Mouse (Mus musculus) kidney, postnatal 14 days (tissue): Measurements from ENCODE around the gene Hccs.

Source experiments
- DNase-seq: peaks from one replicate; pipeline ENCODE4 v3.0.0; 2022; ENCODE audit warnings: mixed read lengths

Gene Hccs

DNA sequence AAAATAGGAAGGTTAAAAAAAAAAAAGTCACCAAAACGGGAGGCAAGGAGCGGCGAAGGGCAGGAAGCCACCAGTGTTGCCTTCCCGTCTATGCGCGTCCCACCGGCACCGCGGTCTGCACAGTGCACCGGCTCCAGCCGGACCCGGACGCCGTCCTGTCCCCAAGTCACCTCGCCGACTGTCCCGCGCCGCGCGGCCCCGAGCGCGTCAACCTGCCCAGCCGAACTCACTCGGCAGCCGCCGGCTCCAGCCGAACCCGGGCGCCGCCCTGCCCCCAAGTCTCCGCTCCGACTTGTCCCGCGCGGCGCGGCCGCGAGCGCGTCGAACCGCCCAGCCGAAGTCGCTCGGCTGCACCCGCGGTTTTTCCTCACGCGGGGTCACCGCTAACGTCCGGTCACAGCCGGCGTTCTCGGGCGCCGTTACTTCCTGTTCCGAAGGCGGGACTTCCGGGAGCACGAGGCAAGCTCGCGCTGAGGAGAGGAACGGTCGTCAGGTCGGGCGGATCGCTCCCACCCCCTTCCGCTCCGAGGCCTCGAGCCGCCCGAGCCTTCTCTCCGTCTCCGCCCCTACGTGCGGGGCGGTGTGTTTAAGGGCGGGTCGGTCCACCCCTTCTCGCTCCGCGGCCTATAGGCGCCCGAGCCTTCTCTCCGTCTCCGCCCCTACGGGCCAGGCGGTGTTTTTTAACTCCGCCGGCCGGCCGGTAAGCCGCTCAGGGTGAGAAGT lies at the start of gene Hccs:
Gene Hccs (minus strand): TSS at position 428 of the 723 bp plus-strand sequence.
- DNase-seq = peak; percentile 93

DNA sequence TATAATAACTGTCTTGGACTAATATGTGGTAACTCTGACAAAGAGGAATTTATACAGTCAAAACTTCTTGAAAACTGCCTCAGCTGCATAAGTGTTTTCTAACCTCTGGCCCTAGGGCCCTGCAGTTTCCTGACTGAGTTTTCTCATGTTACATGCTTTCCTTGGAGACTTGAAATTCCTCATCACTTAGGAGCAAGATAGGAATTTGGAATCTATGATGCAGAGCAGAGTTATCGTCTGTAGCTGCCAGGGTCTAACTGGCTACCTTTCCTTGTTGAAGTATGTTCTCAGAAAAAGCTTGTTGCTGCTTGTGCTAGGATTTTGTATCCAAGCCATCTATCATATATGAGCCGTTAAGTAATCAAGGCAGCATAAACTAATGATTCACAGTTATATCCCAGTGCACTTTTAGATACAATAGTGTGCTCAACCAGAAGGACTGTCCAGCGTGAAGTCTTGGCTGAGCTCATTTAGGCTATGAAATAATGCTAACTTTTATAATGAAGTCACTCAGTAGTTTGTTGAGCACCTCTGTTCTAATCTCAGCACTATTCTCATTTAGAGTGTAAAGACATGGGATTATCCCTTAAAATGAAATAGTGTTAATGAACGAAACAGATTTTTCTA lies 37.1 kb upstream of the Hccs start:
- DNase-seq = no peak

DNA sequence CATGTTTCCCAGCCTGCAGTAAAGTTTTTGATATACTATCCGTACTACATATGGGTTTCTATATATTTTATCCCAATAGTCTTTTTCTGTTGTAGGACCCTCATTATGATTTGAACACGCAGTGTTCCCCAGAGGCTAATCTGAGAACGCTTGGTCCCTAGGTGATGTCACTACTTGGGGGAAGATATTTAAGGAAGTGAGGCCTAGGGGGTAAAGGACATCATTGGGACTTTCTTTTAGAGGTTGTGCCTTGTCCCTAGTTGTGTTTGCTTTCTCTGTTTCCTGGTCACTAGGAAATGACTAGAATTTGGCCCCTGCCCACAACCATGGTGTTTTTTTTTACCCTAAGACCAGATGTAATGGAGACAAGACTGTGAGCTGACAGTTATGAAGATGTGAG lies 18.0 kb upstream of the Hccs start:
- no peak for DNase-seq

DNA sequence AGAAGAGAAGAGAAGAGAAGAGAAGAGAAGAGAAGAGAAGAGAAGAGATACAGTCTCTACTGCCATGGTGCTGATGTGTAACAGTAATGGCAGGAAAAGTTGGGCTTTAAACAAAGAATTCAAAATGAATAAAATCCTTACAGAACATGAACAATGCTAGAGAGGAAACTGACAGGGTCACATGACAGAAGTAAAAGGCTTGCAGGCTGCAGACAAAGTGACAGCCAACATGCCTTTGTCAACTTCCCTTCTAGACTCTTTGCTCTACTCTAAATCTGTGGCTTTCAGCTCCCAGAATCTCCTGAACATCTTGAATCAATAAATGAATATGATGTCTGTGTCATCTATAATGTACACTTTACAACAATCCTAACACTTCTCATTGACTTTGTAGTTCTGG lies 17.4 kb upstream of the Hccs start:
- no peak for DNase-seq

DNA sequence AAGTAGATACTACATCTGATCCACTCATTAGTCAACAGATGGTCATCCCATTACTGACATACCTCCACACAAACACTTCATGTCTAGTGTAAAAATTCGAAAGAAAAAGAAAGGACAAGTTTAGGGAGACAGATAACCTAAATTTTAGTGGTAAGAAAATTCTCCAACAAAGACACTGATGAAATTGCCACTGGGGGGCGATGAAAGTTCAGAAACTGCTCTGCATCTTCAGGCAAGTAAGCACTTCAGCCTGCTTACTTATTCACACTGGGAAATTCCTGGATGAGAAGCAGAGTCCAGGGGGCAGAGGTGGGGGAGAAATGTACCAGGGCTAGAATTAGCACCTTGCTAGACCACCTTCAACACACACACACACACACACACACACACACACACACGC lies 12.1 kb upstream of the Hccs start:
- peak; percentile 35 for DNase-seq

DNA sequence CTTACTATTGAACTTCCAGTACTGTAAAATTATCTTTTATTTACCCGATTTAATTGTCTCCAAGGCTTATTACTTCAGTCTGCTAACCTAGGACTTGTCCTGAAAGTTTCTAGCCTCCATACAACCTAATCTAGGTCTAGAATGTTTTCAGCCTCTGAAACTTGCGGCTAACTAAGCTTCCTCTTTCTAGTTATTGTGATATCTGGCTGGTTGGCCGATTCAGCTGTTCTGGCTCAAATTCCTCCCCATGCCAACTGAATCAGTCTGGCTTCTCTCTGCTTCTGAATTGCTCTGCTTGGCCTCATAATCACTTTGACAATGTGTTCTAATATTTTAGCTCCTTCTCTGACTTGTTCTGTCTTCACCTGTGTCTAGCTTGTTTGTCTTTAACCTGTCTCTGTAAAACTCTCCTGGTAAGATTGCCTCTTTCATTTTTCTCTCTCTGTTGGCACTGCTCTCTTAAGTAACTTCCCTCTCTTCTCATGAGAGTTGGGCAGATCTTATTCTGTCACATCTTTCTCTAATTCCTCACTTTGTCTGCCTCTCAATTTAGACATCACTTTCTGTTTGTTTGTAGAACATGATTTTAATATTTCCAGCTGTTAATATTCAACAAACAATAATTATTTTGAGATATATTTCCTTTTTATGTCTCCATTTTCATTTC lies 5.9 kb upstream of the Hccs start:
- no peak for DNase-seq

DNA sequence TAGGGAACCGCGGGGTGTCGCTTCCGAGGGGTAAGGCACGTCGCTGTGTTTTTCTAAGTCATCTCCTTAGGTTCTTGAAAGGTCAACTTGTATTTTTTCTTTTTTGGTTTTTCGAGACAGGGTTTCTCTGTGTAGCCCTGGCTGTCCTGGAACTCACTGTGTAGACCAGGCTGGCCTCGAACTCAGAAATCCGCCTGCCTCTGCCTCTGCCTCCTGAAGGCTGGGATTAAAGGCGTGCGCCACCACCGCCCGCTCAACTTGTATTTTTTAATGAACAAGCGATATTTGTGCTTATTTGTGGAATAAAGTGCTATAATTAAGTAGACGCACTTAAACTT lies 465 bp upstream of the Hccs start:
- DNase-seq = peak; percentile 1

DNA sequence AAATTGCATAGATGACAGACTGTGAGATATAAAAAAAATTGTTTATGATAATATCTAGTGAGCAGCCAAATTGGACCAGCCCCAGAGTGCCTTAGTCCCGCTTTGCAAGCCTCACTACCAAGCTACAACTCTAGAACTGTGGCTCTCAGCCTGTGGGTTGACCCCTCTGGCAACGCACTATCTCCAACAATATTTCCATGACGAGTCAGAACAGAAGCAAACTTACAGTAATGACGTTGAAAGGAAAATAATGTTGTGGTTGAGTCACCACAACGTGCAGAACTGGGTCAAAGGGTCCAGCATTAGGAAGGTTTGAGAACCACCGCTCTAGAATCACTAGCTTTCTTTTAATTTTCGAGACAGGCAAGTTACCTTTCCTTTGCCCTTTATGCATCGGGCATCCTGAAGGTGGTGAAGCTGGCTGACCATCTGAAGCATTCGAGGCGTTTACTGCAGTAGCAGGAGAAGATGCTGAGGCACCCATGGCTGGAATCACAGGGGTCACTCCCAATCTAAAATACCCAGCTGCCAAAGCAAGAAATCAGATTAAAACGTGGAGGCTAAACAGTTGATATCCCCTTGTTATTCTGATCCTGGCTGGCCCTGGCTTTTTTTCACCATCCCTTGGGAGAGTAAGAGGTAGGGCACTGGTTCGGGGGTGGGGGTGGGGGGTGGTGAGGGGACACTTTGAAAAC lies 959 bp downstream of the Hccs start:
- DNase-seq = no peak

DNA sequence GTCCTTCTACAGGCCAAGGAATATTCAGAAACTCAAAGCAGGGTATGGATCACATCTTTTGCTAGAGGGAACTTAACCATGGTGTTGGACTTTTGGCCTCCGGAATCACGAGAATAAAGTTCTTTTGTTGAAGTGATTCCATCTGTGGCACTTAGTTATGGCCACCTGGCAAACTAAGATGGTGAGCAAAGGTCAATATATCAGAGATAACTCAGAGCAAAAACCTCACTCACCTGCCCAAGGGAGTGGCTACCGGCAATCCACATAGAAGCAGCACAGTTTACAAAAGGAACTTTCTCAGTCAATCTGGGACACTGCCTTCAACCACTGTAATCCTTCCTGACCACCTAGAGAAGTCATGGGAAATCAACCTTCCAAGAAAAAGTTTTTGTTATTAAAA lies 11.6 kb downstream of the Hccs start:
- DNase-seq = no peak

DNA sequence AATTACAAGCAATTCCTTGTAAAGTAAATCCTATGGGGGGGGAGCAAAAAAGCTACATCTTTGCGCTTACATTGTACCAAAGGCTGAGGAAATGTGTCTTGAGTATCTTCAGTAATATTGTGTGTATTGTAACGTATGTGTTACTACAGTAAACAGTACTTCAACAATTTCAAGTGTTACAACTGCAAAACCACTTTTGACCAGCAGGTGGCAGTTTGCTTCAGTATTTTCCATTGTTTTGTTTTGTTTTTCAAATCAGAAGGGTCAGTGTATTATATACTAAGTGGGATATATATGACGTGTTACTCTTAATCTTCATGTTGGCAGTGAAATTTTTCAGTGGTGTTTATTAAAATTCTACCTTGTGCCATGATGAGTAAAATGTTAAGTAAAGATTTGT lies 16.2 kb downstream of the Hccs start:
- peak; percentile 31 for DNase-seq

DNA sequence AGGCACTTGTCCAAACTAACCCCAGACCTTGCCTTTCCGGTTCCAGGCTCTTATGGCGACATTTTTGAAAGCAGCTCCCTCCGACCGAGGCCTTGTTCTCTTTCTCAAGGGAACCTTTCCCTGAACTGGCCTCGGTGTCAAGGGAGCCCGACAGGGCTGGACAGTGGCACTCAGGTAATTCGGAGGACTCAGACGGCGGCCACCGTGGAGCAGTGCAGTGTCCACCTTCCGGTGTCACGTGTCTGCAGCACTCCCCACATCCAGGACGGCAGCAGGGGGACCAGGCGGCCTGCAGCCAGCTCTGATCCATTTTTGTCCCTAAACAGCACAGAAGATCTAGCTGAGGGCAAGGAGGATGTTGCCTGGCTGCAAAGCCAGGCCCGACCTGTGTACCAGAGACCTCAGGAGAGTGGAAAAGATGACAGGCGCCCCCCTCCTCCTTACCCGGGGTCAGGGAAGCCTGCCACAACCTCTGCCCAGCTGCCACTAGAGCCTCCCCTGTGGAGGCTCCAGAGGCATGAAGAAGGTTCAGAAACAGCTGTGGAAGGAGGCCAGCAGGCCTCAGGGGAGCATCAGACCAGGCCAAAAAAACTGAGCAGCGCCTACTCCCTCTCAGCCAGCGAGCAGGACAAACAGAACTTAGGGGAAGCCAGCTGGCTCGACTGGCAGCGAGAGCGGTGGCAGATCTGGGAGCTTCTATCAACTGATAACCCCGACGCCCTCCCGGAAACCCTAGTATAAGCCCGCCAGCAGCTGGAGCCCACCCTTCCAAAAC lies 17.7 kb downstream of the Hccs start:
- peak; percentile 12 for DNase-seq

DNA sequence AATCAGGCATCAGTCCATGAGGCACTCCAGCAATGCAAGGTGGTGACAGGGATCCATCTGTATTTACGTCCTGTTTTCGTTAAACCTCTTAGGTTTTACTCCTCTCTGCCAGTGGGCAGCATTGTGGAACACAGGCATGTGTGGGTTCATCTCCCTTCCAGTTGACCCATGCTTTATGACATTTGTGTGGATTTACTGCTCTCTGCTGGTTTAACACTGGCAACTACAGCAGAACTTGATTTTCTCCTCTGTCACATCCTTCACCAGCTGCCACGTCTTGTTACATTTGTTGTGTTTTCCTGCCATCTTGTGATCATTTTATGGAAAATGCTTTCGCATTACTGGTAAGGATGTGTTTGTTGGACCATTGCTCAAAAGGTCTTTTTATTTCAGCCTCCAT lies 20.6 kb downstream of the Hccs start:
- DNase-seq = peak; percentile 15

DNA sequence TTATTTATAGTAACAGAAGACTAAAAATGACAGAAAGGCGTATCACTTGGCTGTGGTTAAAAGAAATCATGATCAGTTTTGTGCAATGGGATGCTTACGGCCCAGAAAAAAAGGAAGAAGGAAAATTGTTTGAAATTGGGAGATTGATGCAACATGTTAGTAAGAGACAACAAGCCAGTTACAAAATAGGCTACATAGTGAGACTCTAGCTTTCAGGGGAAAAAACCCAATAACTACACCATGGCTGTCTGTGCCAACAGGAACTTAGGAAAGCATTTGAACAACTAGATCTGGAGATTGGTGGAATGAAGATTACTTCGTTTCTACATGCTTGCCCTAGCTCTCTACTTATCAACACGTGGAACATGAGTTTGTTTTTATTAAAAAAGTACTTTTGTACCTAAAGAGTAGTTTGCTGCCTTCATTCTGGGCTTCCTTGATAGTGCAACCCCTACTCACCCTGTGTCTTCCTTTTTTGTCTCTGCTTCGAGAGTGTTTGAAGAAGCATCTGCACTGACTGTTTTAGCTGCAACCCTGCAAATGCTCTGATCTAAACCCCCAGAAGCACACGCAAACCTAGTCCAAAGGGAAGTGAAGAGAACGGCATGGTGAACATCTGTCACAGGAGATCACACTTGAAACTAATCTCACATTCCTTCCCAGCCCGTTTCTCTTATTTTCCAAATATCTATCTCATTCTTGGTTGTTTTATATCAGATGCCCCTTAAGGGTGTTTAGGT lies 56.6 kb downstream of the Hccs start:
- DNase-seq = no peak

DNA sequence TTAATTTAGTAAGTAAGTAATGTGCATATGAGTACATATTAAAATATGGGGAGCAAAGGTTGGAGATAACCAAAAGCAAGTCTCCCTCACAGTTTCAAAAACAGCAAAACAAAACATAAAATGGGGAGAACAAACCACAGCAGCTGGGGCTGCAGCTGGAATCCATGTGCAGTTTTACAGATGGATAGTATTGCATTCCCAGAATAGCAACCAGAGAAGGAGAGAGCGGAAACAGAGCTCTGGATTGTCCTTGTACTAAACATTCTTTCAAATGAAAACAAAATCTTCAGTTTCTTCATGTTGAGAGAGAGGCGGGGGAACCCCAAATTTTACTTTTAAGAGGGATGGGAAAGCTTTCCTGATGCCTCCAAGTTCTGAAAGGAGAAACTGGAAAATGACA lies 58.0 kb downstream of the Hccs start:
- DNase-seq = peak; percentile 14

DNA sequence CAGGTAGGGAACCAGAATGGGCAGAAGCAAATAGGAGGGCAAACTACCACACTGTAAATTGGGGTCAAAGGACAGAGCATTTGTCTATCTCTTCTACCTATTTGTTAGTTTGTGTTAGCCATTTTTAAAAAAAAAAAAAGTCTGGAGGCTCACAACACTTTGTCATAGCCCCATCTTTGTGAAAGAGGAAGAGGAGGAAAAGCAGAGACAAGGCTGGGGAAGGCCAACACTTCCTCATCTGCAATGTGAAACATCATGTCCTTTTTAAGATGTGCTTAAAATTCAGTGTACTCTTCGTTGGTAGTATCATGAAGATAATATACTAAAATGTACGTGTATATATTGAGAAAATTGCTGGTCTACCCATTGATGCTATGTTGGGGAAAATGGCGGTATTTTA lies 59.1 kb downstream of the Hccs start:
- DNase-seq = no peak

DNA sequence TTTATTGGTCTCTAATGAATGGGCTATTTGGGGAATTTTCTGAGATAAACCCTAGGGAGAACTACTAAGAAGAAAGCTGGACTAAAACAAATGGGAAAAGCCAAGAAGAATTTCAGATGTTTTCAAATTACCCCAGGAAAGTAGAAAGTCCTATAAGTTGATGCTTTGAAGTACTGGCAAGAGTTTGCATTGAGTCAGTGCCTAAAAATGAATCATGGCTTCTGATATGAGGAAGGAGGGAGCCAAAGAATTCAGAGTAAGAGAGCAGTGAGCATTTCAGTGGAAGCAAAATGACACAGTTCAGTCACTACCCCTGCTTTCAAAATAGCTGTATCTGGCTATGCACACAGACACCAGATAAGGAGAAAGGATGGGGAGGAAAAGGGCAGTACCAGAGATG lies 63.4 kb downstream of the Hccs start:
- no peak for DNase-seq

DNA sequence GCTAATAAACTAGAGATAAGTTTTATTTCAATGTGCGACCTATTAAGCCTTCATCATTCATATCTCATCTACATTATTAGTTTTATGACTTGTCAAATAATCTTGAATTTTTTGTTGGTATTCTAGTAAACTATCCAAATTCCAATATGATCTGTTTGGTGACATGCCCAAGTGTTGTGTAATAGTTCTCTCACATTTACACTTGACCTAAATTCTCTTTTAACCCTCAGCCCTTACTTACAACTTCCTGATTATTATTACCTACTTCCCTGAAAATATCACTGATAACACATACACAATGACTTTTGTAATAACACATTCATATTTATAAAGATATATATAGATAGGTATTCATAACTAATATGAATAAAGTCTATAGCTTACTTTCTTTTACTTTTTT lies 64.3 kb downstream of the Hccs start:
- no peak for DNase-seq

DNA sequence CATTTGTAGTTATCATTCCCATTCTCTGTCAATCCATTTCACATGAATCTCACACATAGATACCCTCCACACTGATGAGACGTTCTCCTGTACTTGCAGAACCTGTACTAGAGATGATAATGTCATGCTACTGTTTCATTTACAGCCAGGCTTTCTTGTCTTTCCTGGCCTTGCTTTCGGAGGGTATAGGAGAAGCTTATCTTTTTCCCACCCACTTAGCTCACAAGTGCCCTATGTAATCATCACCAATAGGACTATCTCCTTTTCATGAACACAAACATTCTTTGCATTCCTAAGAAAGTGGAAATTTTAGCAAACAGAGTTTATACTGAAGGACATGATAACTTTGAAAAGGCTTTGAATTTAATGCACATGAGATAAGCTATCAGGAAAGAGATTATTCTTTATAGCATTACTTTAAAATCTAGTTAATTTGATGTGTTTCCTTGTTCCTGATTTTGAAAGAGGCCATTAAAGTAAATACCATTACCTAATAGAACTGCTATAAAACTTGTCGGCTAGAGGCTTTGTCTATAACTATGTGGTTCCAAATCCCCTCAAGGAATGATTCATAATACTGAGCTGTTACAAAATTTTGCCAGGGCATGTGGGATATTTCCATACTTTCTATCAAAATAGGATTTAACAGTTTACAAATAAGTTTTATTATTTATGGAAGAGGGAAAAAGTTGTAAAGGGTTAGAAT lies 97.7 kb downstream of the Hccs start:
- DNase-seq = no peak

DNA sequence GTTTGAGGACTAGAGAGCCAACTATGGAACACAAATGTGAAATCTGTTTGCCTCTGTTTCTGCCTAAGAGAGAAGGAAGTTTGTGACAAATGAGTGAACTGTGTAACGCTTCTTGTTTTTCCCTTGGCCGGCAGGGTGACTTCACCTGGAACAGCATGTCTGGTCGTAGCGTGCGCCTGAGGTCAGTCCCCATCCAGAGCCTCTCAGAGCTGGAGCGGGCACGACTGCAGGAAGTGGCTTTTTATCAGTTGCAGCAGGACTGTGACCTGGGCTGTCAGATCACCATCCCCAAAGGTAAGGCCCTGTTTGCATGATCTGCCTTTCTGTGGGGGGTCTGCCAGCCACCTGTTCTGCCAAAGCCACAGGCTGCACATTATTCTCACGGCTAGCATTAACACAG lies 100.1 kb downstream of the Hccs start:
- no peak for DNase-seq

DNA sequence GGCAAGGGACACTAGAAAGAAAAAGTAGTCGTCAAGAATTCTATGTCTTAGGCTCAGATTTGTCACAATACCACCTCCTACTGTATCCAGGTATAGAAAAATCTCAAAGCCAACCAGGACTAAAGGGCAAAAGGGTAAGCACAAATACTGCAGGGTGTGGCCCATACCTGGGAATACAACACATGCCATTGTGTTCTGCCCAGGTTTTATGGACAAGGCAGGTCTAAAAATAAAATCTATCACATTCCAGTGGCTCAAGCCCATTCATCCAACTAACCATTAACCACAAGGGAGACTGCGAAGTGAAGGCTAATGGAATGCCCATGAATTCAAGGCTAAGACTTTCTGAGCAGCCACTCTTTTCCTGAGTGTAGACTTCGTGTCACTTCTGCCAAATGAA lies 110.2 kb downstream of the Hccs start:
- DNase-seq = no peak
